Mouse (Mus musculus): ENCODE data around the gene Pex5l.

DNA sequence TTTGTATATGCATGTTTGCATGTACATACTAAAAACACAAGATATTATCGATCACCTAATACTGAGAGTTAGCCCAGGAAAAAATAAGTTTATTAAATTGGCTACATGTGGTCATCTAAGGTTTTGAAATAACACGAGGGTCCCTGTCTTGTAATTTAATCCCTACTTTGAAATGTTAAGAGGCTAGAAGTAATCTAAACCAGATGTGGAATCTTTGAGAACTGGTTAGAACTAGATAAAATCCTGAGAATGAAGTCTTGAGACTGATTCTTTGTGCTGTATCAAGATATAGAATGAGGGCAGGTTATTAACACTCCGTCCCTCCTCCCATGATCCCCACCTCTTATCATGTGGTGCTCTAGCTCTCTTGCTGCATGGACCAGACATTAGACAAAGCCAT is 22.1 kb upstream of the Pex5l start:
- TF ChIP-seq EP300 (IDR thresholded peaks at IDR 0.05; ENCODE audit: low read depth), result no peak
- TF ChIP-seq CTCF (IDR thresholded peaks at IDR 0.05; ENCODE audit: low read depth), result no peak

All from heart, postnatal 0 days (tissue).